Mouse (Mus musculus) layer of hippocampus, postnatal 36 days (tissue): Measurements from ENCODE around the gene Mcam. TPM values are rescaled to one million over a fixed set of nuclear protein-coding genes. Genes with fewer than 3 reads are reported as not detected.

Experiments
- DNase-seq, 2 experiments: peaks; one replicate each; pipeline ENCODE4 v3.0.0; 2022
- total RNA-seq, 2 experiments: library from RNA; stranded (reverse); gene quantifications; 2 replicates each; pipeline ENCODE4 v1.2.3; 2021

The Mcam gene
- total RNA-seq = 10 to 100 TPM; 15.6 to 18.8 TPM

DNA sequence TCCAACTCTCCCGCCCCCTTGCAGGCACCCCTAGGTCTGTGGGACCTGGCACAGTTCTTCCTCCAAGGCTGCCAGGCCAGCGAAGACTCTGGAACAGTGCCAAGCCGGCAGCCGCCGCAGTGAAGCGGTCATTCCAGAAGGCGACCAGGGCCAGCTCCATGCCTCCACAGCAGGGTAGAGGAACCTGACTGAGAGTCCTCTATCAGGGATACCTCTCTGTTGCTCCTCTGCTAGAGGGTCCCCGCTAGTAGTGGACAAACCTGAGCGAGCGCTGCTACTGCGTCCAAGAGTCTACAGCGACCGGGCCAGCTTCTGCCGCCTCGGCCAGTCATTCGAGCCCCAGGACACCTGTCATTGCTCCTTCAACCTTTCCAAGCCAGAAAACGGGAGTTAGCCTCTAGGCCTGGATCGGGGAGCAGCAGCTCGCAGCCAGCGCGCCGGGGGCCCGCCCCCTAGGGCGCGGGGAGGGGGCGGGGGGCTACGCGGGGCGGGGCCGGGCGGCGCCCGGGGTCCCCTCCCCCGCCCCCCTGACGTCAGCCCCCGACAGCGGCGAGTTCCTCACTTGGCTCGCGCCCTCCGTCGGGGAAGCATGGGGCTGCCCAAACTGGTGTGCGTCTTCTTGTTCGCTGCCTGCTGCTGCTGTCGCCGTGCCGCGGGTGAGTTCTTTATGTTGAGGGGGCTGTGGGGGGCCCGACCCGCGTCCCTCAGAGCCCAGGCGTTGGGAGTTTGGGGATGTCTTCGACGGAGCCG, at the start of gene Mcam:
Gene Mcam, plus strand, starts transcription at position 369 of the 750 bp plus-strand sequence.
- DNase-seq = peak in 1 of 2 experiments; percentile 46

GRCm38 (mm10) chr9:44084659-44085229, 49.5 kb upstream of the Mcam start:
- peak; percentile 91 to 92 for DNase-seq

- DNase-seq = no peak
Measured at GRCm38 (mm10) chr9:44085276-44085675, 49.0 kb upstream of the Mcam start.

- DNase-seq = peak; percentile 76 to 79
Measured at GRCm38 (mm10) chr9:44085741-44086665, 48.3 kb upstream of the Mcam start.

DNA sequence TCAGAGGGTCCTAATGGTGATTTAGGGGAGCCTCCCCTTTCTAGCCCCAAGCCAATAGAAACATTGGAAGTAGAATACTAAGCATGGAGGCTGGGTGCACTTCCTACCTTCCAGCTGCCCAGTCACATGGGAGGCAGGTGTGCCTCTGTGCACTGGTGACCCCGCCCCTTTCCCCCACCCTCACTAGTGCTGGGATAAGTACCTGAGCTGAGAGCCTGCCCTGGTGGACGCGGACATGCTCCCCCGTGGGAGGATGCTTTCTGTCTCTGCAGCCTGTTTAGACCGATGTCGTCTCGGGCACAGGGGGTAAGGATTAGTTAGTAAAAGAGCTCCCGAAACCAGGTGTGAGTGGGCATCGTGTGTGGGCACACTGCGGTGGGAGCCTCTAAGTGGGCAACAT, 47.3 kb upstream of the Mcam start:
- no peak for DNase-seq

GRCm38 (mm10) chr9:44087761-44088455, 46.4 kb upstream of the Mcam start:
- DNase-seq = peak in 1 of 2 experiments; percentile 59

DNA sequence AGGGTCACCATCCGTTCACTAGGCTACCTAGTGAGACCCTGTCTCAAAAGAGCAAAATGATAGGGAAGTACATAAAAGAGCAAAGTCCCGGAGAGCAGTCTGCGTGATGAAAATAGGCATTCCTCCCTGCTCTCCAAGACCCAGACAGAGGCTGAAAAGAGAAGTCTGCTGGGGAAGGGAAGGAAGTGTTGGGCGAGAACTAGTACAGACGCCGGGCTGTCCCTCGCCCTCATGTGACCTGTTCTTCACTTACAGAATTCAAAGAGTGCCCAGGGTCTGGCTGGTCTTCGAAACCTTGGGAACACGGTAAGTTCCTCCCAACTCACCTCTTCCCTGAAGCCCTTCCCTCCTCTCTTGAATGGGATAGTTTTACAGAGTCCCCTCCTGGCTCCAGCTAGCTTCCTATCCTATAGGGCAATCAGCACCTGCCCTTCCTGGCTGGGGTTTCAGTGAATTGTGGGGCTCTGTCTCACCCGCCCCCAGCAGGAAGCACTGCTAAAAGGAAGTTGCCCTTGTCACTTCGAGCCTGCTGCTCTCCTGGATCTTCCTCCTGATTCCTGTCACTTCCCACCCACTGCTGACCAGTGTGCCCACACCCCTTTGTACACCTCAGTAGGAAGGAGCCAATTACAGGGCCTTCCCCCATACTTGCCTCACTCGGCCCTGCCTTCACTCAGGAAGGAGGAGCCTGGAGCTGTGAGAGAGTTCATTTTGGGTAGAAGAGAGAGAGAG, 45.2 kb upstream of the Mcam start:
- DNase-seq = no peak

DNA sequence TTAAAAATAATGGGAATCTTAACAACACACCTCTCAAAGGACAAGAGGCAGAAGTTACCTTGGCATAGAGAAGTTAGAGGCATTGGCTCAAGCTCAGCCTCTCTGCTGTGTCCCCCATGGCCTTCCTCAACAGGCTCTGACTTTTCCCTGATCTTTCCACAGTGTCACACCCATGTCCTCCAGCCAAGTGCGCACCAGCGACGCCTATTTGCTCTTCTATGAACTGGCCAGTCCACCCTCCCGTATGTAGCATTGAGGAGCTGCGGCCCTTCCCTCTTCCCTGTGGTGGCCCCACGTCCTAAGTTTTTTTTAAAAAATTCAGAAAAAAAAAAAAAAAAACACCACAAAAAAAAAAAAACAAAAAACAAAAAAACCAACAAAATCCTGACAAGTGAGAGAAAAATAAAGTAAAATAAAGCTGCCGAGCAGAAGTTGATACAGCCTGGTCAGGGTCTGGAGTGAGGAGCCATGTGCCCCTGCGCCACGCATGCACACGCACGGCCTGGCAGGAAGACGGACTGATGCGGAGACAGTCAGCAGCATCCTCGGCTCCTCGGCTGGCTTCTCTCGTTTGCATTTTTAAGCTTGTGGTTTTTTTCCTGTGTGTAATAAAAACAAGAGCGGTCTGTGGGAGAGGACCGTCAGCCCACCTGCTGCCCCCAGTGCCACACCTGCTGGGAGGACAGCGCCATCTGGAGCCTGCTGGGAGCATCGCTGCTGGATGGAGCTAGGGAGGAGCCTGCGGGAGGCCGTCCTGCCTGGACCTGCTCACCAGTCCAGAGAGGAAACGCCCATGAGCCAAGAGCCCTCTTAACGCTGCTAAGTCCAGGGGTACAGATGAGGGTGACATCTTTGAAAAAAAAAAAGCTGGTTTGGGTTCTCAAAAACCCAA, 40.4 kb upstream of the Mcam start:
- peak; percentile 79 to 81 for DNase-seq

- DNase-seq = no peak
Measured at GRCm38 (mm10) chr9:44094737-44095136, 39.5 kb upstream of the Mcam start.

GRCm38 (mm10) chr9:44095781-44096180, 38.5 kb upstream of the Mcam start:
- DNase-seq = no peak

GRCm38 (mm10) chr9:44096536-44096935, 37.7 kb upstream of the Mcam start:
- DNase-seq = peak; percentile 57 to 70

DNA sequence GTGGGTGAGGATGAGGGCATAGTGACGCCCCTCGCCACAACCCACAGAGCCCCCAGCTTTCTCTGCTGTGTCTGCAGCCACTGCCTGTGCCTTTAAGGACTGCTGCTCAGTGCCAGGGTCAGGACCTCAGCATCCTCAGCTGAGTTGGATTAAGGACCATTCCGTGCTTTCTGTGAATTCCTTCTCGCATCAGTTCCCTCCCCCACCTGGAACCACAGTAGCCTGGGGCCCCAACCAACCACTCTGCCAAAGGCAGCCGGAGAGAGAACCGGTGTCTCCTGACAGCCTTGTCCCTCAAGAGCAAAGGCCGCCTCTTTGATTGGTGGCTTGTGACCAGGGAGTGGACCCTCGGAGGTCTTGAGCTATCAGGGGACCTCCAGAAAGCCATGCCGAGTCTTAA, 32.8 kb upstream of the Mcam start, which contains the start of gene Mfrp:
Gene Mfrp, plus strand, starts transcription at position 240 of the 400 bp plus-strand sequence.
- no peak for DNase-seq

- no peak for DNase-seq
Measured at GRCm38 (mm10) chr9:44104881-44105280, 29.4 kb upstream of the Mcam start.

DNA sequence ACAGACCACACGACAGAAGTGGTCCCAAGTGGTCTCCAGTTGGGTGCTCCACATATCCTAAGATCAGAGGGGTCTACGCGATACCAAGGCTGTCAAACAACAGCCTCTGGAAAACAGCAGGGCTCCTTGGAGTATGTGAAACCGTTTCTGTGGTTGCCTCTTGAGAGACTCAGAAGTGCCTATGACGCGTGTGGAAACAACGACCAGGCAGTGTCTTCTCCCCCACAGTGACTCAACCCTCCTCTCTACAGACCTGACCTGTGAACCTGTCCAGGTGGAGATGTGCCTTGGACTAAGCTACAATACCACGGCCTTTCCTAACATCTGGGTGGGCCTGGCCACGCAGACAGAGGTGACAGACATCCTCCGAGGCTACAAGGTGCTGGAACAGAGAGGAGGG, 28.5 kb upstream of the Mcam start:
- DNase-seq = no peak

DNA sequence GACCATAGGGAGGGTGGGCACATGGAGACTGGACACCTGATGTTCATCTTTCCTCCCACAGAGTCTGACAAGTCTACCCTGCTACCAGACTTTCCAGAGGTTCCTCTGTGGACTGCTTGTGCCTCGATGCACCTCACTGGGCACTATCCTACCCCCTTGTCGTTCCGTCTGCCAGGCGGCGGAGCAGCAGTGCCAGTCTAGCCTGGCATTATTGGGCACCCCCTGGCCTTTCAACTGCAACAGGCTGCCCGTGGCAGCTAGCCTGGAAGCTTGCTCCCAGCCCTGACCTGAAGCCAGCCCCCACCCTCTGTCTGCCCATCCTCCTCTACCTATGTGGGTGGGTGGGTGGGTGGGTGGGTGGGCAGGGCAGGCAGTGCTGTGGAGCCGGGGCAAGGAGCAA, 28.1 kb upstream of the Mcam start:
- DNase-seq = no peak

- DNase-seq = no peak
Measured at GRCm38 (mm10) chr9:44106596-44106995, 27.7 kb upstream of the Mcam start.

DNA sequence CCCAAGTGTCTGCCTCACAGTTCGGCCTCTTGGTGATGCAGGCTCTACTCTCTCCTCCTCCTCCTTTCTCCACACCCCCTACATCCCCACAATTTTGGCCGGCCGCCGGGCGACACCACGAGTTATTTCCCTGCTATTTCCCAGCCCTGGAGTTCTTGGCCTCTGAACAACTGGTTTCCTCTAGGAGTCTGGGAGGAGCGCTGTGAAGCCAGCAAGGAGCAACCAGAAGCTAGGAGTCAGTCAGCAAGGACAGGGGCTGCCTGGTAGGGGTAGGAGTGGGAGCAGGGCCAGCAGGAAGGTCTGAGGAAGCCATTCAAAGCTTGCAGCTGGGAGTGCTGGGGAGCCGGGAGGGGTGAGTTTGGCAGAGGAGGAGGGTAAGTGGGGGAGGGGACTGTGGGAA, 27.2 kb upstream of the Mcam start, which contains the start of gene C1qtnf5:
Gene C1qtnf5, plus strand, starts transcription at position 136 of the 400 bp plus-strand sequence.
- peak; percentile 71 to 77 for DNase-seq

- no peak for DNase-seq
Measured at GRCm38 (mm10) chr9:44107557-44108179, 26.6 kb upstream of the Mcam start.

DNA sequence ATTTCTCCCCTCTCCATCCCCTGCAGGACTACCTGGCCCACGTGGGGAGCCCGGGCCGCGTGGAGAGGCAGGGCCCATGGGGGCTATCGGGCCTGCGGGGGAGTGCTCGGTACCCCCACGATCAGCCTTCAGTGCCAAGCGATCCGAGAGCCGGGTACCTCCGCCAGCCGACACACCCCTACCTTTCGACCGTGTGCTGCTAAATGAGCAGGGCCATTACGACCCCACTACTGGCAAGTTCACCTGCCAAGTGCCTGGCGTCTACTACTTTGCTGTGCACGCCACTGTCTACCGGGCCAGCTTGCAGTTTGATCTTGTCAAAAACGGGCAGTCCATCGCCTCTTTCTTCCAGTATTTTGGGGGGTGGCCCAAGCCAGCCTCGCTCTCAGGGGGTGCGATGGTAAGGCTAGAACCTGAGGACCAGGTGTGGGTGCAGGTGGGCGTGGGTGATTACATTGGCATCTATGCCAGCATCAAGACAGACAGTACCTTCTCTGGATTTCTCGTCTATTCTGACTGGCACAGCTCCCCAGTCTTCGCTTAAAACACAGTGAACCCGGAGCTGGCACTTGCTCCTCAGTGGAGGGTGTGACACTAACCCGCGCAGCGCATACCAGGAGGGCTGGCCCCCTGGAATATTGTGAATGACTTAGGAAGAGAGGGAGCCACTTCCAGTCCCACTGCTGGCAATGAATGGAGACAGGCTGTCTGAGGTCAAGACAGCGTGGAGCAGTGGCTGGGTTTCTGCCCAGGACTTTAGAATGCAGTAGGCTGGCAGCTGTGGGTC, 25.8 kb upstream of the Mcam start:
- DNase-seq = no peak
